Mouse (Mus musculus): ENCODE results near the gene Hectd2. TPM values are rescaled to one million over a fixed set of nuclear protein-coding genes. Genes with fewer than 3 reads are reported as not detected.

The Hectd2 gene
- polyA plus RNA-seq, 1 experiment from 2014 or later: 0.35 TPM

DNA sequence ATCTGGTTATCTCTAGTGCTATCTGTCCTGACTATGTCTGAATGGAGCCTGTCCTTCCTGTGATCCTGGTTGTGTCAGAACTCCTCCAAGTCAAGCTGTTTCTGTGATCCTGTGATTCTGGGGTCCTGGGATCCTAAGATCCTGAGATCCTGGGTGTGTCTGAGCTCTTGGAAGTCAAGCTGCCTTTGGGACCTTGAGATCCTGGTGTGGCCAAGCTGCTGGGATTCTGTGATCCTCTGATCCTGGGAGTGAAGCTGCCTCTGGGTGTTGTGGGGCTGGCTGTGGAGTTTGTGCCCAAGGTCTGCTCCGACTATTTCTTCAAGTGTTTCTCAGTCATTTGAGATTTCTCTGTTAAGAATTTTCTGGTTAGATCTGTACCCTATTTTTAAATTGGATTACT is 98.2 kb downstream of the Hectd2 start:
- no peak overlapping the region for H3K4me2 ChIP-seq
- no peaks in the 10 kb centered on the region for H3K27me3 ChIP-seq
- H3K9ac ChIP-seq: no peak overlapping the region
- H3K4me1 ChIP-seq (replicated peaks): no peaks in the 10 kb centered on the region
- H3K9me3 ChIP-seq (replicated peaks): no peaks in the 10 kb centered on the region
- 60% methylated on average over 1 of the region's 1 CpGs for WGBS (ENCODE audit: insufficient replicate concordance)
- no peaks in the 10 kb centered on the region for H3K36me3 ChIP-seq
- no peak overlapping the region for H3K27ac ChIP-seq
- H3K4me3 ChIP-seq (replicated peaks): no peak overlapping the region
- ATAC-seq (ENCODE audit: low read depth) (no peak), DNase-seq (no peak)

DNA sequence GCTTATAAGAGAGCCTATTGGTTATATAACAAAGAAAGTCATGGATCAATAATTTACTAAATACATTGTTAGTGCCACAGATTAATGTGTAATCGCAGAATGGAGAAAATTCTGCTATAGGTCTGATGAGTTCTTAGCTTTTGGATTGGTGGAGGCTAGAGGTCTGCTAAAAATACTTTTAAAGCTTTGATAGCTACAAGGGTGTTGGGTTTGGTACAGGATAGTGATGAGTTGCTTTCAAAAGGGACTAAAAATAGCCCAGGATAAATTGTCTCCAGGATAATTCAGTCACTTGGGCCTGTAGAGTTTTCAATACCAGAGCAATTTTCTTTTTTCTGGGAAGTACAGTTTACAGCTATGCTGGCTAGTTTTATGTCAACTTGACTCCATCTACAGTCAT is 108.3 kb downstream of the Hectd2 start:
- 77% methylated on average over 1 of the region's 1 CpGs for WGBS (ENCODE audit: insufficient replicate concordance)
- Histone ChIP-seq H3K4me2 (no peak overlapping the region), H3K27me3 (no peaks in the 10 kb centered on the region), H3K4me1 (replicated peaks) (no peaks in the 10 kb centered on the region), H3K36me3 (no peaks in the 10 kb centered on the region), H3K9ac (no peak overlapping the region), H3K9me3 (replicated peaks) (no peaks in the 10 kb centered on the region), H3K4me3 (replicated peaks) (no peak overlapping the region), H3K27ac (no peak overlapping the region)
- DNase-seq (no peak), ATAC-seq (ENCODE audit: low read depth) (no peak)

DNA sequence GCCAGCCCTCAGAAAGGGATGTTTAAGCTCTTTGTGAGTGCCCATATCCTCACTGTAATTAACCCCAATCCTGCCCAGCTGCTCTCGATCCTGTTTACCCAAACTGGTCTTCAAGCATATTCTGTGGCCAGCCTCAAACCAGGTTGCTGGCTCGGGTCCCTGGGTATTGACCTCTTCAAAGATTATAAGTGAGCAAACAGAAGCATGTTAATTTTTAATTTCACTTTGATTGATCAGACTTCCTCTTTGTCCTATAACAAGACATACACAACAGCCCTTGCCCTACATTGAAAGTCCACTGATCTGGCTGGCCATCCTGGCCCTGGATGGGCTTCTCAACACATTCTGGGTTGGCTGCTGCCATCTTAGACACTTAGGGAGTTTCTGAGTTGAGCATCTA is 109.5 kb downstream of the Hectd2 start:
- WGBS (ENCODE audit: insufficient replicate concordance): 43% methylated on average over 2 of the region's 2 CpGs
- H3K36me3 ChIP-seq: no peaks in the 10 kb centered on the region
- no peak for DNase-seq

DNA sequence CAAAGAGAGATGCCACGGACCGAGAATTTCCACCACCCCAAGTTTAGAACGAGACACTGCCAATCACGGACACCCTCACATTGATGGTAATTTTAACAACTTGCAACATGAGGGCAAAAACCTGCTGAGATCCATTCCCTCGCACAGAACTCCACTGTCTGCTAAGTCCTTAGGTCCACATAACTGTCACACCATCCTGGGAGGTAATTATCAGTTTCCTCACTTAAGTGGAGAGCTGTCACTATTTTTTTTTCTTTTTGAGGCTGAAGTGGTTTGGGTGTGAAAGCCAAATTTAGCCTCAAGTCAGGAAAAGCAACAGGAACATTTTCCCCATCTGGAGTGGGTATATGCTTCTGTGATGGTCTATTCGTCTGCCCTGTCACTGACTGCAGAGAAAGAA is 110.0 kb downstream of the Hectd2 start:
- ATAC-seq (ENCODE audit: low read depth) (no peak), DNase-seq (no peak)
- no peak overlapping the region for H3K4me2 ChIP-seq
- H3K4me3 ChIP-seq (replicated peaks): no peak overlapping the region
- 58% methylated on average over 6 of the region's 6 CpGs for whole genome bisulfite sequencing (ENCODE audit: insufficient replicate concordance)
- H3K9ac ChIP-seq: no peak overlapping the region
- no peaks in the 10 kb centered on the region for H3K36me3 ChIP-seq
- H3K27me3 ChIP-seq: no peaks in the 10 kb centered on the region
- no peak overlapping the region for H3K27ac ChIP-seq
- no peaks in the 10 kb centered on the region for H3K4me1 ChIP-seq (replicated peaks)
- H3K9me3 ChIP-seq (replicated peaks): no peaks in the 10 kb centered on the region

More for the DNA sequence above, 109.5 kb downstream of the Hectd2 start:
- no peaks in the 10 kb centered on the region for H3K4me1 ChIP-seq (replicated peaks)
- H3K4me3 ChIP-seq (replicated peaks): no peak overlapping the region
- H3K27me3 ChIP-seq: no peaks in the 10 kb centered on the region
- H3K9me3 ChIP-seq (replicated peaks): no peaks in the 10 kb centered on the region
- ATAC-seq (ENCODE audit: low read depth): no peak
- H3K9ac ChIP-seq: no peak overlapping the region
- H3K27ac ChIP-seq: no peak overlapping the region
- H3K4me2 ChIP-seq: no peak overlapping the region

DNA sequence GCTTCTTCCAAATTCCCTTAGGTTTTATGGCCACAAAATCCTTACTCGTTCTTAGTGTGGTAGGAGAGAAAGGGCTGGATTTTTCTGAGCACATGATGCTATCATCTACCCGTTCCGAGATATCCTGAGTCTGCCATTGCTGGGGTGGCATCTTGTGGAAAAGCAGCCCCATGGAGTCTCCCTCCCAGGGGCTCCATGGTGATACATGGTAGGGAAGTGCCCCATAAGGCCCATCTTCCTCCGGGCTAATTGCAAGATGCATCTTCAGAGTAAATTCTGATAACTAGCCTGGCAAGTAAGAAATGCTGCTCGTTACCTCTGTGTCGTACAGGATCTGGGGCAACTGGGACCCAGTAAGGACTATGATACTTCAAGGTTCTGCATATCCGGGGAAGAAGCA is 110.8 kb downstream of the Hectd2 start:
- Histone ChIP-seq H3K9me3 (replicated peaks) (no peaks in the 10 kb centered on the region), H3K4me3 (replicated peaks) (no peak overlapping the region), H3K27me3 (no peaks in the 10 kb centered on the region), H3K4me2 (no peak overlapping the region), H3K4me1 (replicated peaks) (no peaks in the 10 kb centered on the region), H3K27ac (no peak overlapping the region), H3K9ac (no peak overlapping the region), H3K36me3 (no peaks in the 10 kb centered on the region)
- WGBS (ENCODE audit: insufficient replicate concordance): 66% methylated on average over 7 of the region's 7 CpGs
- no peak for DNase-seq
- ATAC-seq (ENCODE audit: low read depth): no peak

DNA sequence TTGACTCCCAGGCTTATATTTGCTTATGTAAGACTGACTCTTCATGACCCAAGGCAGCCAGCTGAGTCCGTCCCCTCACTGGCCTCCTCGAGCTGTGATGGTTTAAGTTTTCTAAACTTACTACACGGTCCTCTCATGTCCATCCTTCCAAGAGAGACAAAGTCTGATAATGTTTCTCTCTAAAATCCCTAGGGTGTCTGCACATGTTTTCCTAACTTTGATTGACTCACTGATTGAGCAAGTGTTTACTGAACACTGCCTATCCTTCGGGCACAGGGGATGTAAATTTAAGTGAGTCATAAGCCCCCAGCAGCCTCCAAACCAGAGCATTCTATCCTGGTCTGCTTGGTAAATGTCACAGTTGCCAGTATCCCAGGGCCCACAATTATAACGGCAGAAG is 111.2 kb downstream of the Hectd2 start:
- WGBS (ENCODE audit: insufficient replicate concordance): 57% methylated on average over 5 of the region's 5 CpGs
- no peak for ATAC-seq (ENCODE audit: low read depth)
- Histone ChIP-seq H3K9ac (no peak overlapping the region), H3K4me2 (no peak overlapping the region), H3K27me3 (no peaks in the 10 kb centered on the region), H3K9me3 (replicated peaks) (no peaks in the 10 kb centered on the region), H3K4me1 (replicated peaks) (no peaks in the 10 kb centered on the region), H3K27ac (no peak overlapping the region), H3K36me3 (no peaks in the 10 kb centered on the region), H3K4me3 (replicated peaks) (no peak overlapping the region)
- no peak for DNase-seq

DNA sequence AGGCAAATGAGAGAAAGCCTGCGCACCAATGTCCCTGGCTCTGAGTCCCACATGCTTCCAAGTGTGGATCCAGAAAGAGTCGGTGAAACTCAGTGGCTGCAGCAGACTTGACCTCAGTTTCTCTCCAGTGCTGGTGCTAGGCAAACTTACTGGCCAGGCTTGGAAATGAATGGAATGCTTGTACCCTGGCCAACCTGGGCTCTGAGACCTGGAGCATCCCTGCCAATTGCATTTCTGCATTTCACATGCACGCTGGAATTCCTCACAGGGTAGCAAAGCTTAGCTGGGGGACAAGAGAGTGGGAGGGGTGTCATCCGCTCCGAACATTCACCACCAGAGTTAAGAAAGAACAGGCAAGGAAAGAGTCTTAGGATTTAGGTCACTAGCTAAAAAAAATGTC is 112.0 kb downstream of the Hectd2 start:
- H3K27me3 ChIP-seq: no peaks in the 10 kb centered on the region
- H3K4me2 ChIP-seq: no peak overlapping the region
- no peaks in the 10 kb centered on the region for H3K4me1 ChIP-seq (replicated peaks)
- no peak overlapping the region for H3K4me3 ChIP-seq (replicated peaks)
- H3K9me3 ChIP-seq (replicated peaks): no peaks in the 10 kb centered on the region
- no peak overlapping the region for H3K27ac ChIP-seq
- H3K9ac ChIP-seq: no peak overlapping the region
- DNase-seq: no peak
- H3K36me3 ChIP-seq: no peaks in the 10 kb centered on the region
- no peak for ATAC-seq (ENCODE audit: low read depth)
- WGBS (ENCODE audit: insufficient replicate concordance): 68% methylated on average over 5 of the region's 5 CpGs

DNA sequence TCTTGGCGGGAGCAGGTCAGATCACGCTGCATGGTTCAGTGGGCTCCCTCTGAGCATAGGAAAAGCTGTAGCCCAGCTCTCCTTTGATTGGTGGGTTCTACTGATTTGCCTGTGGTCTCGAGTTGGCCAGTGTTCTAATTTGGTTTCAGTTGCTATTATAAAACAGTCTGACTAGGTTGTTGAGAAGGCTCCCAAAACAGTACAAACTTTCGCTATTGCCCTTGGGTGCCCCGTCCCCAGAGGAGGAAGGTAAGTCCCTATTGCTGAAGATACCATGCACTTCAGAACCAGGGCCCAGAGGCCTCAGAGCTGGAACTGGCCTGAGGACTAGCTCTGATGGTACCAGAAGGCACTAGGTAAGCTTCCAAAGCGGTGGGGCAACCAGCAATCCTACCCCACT is 112.9 kb downstream of the Hectd2 start:
- 69% methylated on average over 6 of the region's 6 CpGs for WGBS (ENCODE audit: insufficient replicate concordance)
- no peaks in the 10 kb centered on the region for H3K27me3 ChIP-seq
- H3K4me2 ChIP-seq: no peak overlapping the region
- no peak overlapping the region for H3K27ac ChIP-seq
- H3K9me3 ChIP-seq (replicated peaks): no peaks in the 10 kb centered on the region
- H3K4me1 ChIP-seq (replicated peaks): no peaks in the 10 kb centered on the region
- ATAC-seq (ENCODE audit: low read depth) (no peak), DNase-seq (no peak)
- no peaks in the 10 kb centered on the region for H3K36me3 ChIP-seq
- no peak overlapping the region for H3K4me3 ChIP-seq (replicated peaks)
- no peak overlapping the region for H3K9ac ChIP-seq

DNA sequence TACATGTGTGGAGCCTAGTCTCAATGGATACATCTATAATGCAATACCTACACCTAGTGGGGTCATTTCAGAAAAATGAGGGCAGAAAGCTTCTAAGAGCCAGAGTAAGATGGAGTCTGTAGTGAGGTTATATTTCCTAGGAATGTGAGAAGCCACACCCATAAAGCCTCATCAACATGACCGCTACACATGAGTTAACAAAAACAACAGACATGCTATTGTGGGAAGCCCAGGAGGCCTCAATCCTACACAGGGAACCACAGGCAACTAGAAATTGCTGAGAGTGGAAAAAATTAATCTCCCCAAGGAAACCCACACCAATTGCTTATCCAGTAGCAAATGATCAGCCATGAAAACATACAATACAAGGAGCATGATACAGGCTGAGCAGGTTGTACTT is 113.7 kb downstream of the Hectd2 start:
- no peak overlapping the region for H3K27ac ChIP-seq
- no peak overlapping the region for H3K9ac ChIP-seq
- H3K4me1 ChIP-seq (replicated peaks): no peaks in the 10 kb centered on the region
- DNase-seq (no peak), ATAC-seq (ENCODE audit: low read depth) (no peak)
- no peaks in the 10 kb centered on the region for H3K27me3 ChIP-seq
- no peak overlapping the region for H3K4me2 ChIP-seq
- H3K36me3 ChIP-seq: no peaks in the 10 kb centered on the region
- WGBS (ENCODE audit: insufficient replicate concordance): 69% methylated on average over 1 of the region's 1 CpGs
- no peaks in the 10 kb centered on the region for H3K9me3 ChIP-seq (replicated peaks)
- H3K4me3 ChIP-seq (replicated peaks): no peak overlapping the region

DNA sequence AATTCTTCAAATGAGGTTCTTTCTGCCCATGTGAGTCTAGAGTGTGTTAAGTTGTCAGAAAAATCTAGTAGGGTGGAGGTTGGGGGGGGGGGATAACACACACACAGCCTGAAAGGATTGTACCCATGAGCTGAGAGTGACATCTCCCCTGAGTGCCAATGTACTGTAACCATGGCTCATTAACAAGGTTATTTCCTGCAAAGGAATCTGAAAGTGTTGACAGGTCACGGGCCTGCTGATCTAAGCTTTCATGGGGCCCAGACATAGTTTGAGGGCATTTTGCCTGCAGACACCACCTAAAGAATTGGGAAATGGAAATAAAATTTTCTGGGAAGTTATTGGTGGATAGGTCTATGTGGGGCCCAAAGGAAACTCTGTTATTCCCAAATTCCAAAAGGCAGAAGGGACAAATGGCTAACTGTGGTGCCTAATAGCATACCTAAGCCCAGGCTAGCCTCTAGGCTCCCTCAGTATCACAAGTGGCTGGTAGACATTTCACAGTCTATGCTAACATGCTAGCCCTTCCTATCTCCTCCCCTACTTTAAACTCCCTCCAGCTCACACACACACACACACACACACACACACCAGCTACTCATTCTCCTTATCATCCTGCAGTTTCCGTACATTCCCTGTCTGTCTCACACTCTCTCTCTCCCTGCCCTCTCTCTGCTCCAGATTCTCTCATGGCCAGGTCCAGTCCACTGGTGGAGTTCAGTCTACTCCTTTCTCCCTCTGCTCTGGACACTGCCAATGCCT is 114.6 kb downstream of the Hectd2 start:
- no peak overlapping the region for H3K4me3 ChIP-seq (replicated peaks)
- H3K27me3 ChIP-seq: no peaks in the 10 kb centered on the region
- no peak overlapping the region for H3K27ac ChIP-seq
- no peak overlapping the region for H3K4me2 ChIP-seq
- ATAC-seq (ENCODE audit: low read depth) (no peak), DNase-seq (no peak)
- H3K9ac ChIP-seq: no peak overlapping the region
- H3K4me1 ChIP-seq (replicated peaks): no peaks in the 10 kb centered on the region
- no peaks in the 10 kb centered on the region for H3K36me3 ChIP-seq
- no peaks in the 10 kb centered on the region for H3K9me3 ChIP-seq (replicated peaks)
- 62% methylated on average over 2 of the region's 2 CpGs for WGBS (ENCODE audit: insufficient replicate concordance)

DNA sequence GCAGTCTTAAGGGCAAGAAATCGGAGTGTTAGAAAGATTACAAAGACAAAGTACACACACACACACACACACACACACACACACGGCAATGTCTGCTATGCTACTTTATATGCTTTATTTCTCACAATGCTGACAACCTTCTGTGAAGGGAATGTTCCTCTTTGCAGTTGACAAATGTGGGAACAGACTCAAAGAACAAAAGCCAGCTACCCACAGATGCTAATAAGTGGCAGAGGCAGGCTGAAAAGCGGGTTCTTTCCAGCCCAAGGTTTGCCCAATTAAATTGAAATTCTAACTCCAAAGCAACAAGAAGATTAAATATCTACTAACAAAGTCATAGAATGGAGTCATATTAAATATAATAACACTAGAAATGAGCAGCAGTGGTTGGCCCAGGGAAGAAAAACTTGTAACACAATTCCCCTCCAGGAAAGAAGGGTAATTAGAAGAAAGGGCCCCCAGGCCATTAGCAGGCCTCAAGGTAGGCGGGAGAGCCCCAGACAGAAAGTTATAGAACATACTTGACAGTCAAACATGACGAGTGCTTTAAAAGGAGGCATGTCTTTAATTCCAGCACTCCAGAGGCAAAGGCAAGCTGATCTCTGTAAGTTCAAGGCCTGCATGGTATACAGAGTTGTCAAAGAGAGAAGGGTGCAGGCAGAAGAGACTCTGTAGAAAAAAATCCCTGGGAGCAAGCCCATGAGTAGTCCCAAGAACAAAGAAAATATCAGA is 115.4 kb downstream of the Hectd2 start:
- no peak overlapping the region for H3K4me3 ChIP-seq (replicated peaks)
- ATAC-seq (ENCODE audit: low read depth) (no peak), DNase-seq (no peak)
- no peaks in the 10 kb centered on the region for H3K36me3 ChIP-seq
- no peaks in the 10 kb centered on the region for H3K27me3 ChIP-seq
- H3K9me3 ChIP-seq (replicated peaks): no peaks in the 10 kb centered on the region
- H3K4me2 ChIP-seq: no peak overlapping the region
- no peaks in the 10 kb centered on the region for H3K4me1 ChIP-seq (replicated peaks)
- WGBS (ENCODE audit: insufficient replicate concordance): 60% methylated on average over 5 of the region's 5 CpGs
- H3K27ac ChIP-seq: no peak overlapping the region
- no peak overlapping the region for H3K9ac ChIP-seq
